Mouse (Mus musculus) fat pad, adult 2 months (tissue): ENCODE data around the gene Mocs1.

Experiments
- DNase-seq: peaks from one replicate; pipeline ENCODE4 v3.0.0-alpha.2; 2011; ENCODE audit warnings: low read depth, low spot score; ENCODE audit errors: extremely low read depth

Mocs1 gene

DNA sequence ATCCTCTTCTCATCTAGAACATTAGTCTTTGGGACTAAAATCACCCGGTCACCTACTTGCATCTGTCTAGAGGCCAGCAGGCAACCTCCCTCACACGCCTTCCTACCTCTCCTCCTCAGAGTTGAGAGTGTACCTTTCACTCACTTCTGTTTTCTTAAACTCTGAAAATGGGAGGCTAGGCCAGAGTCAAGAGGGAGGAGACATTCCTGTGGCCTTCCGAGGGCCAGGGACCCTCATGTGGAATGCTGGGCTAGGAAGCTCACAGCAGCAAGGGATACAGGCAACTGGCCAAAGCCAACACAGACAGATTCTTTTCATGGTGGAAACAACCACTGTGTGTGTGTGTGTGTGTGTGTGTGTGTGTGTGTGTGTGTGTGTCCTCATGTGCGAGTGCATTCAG, 49.2 kb downstream of the Mocs1 start:
- DNase-seq = no peak

DNA sequence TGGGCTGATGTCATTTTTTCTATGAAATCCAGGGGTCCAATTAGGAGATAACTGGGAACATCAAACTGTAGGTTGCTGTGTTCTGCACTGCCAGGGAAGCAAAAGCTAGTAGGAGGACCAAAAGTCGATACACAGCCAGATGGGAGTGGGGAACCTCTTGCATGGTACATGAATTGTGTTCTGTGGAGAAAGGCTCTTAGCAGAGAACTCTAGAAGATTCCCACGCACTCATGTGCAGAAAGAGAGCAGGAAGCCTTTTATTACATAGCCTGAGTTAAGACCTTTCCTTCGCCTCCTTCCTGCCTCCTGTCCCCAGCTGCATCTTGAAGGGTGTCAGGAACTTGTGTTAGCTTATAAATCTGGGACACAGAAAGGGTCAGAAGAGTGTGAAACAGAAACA, 53.7 kb downstream of the Mocs1 start:
- DNase-seq = no peak

DNA sequence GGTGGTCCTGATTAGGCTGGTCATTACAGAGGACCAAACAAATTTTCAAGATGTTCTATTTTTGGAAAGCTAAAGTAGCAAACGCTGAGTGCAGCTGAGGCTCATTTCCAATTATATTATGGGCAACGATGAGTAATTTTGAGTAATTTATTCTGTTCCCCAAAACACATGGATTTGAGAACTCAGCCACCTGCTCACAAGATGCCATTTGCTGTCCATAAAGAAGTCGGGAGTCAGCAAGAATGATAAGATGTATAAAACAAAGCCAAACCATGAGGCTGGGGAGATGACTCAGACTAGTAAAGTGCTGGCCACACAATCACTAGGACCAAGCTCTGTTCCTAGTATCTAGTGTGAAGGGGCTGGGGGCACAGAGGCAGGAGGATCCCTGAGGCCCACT, 56.3 kb downstream of the Mocs1 start:
- DNase-seq = no peak

DNA sequence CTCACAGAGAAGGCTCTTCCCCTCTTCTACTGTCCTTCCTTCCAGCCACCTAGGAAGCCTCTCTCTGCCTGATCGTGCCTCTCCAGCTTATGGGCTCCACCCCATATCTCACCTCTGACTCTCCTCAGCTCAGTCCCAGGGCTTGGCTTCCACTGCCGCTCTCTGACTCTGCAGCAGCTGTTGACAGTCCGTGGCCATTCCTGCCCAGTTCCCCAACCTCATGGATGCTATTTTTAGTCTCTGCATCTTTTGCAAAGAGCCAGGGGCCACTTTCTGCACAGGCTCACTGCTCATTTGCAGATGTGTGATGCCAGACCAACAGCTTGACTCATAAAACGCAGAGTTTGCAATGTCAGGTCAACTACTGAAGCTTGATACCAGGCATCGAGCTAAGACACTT, 60.9 kb downstream of the Mocs1 start:
- no peak for DNase-seq

DNA sequence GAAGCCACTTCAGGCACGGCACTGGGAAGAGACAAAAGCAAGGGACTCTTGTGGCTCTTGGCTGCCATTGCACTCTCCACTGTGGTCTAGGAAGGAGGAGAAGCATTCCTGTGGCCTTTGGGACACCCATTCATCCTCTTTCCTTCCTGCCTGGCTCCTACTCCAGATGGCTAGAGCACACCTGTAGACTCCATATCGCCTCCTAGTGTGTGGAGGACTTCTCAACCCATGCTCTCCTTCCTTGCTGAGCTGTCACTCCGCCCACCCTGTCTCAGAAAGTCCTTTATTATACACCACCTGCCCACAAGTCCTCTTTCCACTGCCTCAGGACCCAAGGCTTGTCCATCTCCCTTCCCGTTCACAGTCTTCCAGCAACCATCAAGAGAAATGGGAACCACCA, 65.1 kb downstream of the Mocs1 start:
- no peak for DNase-seq

DNA sequence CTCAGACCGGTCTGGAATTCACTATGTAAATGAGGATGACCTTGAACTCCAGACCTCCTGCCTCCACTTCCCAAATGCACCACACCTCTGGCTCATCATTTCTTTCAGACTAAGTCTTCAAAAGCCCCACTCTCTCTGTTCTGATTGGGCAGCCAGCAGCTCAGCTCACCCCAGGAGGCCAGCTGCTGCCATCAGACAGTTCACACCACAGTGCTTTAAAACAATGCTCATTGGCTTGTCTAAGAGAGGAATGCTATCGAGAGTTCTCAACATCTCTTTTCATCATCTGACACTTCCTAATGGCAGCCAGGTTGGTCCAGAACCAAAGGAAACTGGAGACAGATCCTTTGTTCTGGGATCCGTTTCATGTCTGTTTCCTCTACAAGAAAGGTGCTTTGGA, 70.0 kb downstream of the Mocs1 start:
- DNase-seq = no peak

DNA sequence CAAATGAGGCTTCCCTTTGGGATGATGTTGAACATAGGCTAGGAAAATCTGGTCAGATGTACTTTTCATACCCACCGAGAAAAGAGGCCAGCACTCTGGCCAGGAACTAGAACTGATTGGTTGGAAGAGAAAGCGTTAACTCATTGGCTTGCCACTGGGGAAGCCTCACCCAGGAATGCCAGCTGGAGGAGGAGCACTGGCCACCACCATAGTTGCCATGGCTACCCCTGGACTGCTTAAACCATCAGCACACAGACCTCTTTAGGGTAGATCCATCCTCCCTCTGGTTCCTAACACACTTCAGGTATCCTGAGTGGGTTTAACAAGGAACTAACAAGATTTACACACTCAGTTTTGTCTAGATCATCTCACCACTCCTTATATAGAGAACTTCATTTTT, 71.5 kb downstream of the Mocs1 start:
- no peak for DNase-seq

DNA sequence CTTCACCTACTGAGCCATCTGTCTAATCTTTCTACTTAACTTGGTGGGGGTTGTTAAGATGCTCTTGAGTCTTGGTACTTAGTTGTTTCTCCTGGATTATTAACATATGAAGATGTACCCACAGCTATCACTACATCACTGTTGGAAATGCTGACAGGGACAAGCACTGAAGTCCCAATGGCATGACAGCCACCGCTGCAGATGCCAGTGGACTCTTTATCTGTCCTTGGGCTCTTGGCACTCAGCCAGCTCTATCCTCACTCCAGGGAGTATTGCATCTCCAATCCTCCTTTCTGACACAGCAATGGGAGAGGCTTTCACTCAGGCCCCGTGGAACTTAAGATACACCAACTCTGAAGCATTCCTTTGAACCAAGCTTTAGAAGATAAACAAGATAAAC, 72.1 kb downstream of the Mocs1 start:
- no peak for DNase-seq

DNA sequence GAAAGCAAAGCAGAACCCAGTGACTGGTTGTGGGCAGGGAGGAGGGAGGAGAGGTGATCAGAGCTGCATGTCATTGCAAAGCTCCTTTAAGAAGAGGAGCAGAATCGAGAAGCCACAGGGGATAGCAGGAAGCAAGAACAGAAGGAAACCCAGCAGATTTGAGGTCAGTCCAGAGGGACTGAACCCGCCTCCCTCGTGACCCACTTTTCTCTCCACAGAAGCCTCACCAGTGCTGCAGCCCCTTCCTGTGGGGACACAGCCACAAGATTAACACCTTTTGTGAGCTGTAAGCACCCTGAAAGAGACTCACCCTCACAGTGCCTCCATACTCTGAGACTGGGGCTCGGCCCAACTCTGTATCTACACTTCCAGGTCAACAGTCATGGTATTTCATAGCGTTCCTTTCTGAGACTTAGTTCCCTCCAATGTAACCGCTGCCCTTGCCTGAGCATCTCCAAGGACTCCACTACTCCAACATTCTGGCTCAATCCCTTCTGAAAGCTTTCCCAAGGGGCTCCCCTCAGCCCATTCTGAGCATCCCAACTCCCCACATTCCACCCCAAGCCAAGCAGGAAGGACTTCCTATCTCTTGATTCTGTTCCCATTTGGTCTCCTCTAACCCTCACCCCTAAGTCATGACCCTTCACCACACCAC, 75.2 kb downstream of the Mocs1 start:
- no peak for DNase-seq
